Mouse (Mus musculus) spleen, adult 2 months (tissue): ENCODE data around the gene Rora. TPM values are rescaled to one million over a fixed set of nuclear protein-coding genes. Genes with fewer than 3 reads are reported as not detected.

Source experiments
- DNase-seq, 2 experiments: peaks; one replicate each; pipeline versions ENCODE4 v3.0.0 to v3.0.0-alpha.2; 2012 to 2021; ENCODE audit warnings: low spot score in 2 of 2, low read depth in 1 of 2
- H3K27ac ChIP-seq: fragments of 200-500 bp; 2 replicates; pipeline ENCODE4 v1.5.1; 2012; ENCODE audit warnings: low read length, inconsistent platforms; ENCODE audit not compliant: insufficient read depth
- H3K27me3 ChIP-seq: fragments of 200-500 bp; 2 replicates; pipeline ENCODE4 v1.6.1; 2012; ENCODE audit warnings: mild to moderate bottlenecking, moderate library complexity, low read length, inconsistent platforms; ENCODE audit not compliant: control insufficient read depth, insufficient read depth
- H3K36me3 ChIP-seq: fragments of 200-500 bp; 2 replicates; pipeline ENCODE4 v1.6.1; 2012; ENCODE audit warnings: mild to moderate bottlenecking, low read length, inconsistent platforms; ENCODE audit not compliant: control insufficient read depth, insufficient read depth
- H3K4me1 ChIP-seq: fragments of 200-500 bp; 2 replicates; pipeline ENCODE4 v1.6.1; 2011; ENCODE audit warnings: inconsistent platforms; ENCODE audit not compliant: control insufficient read depth, insufficient read depth, insufficient read length
- H3K4me3 ChIP-seq: fragments of 200-500 bp; 2 replicates; pipeline ENCODE4 v1.5.1; 2011; ENCODE audit warnings: mild to moderate bottlenecking, inconsistent platforms; ENCODE audit not compliant: insufficient read depth, insufficient read length; ENCODE audit errors: extremely low read depth
- CTCF ChIP-seq: fragments of 200-500 bp; IDR thresholded peaks from 2 replicates; pipeline ENCODE4 v1.5.1; 2011; ENCODE audit warnings: mild to moderate bottlenecking, inconsistent platforms; ENCODE audit not compliant: insufficient read depth, insufficient read length, insufficient replicate concordance; ENCODE audit errors: extremely low read depth
- POLR2A ChIP-seq: fragments of 200-500 bp; IDR thresholded peaks from 2 replicates; pipeline ENCODE4 v1.6.1; 2011; ENCODE audit warnings: low read depth, low read length, inconsistent platforms
- WGBS: fragments of 180-500 bp; shearing (Covaris S2); methylation state at CpG from one replicate; pipeline ENCODE4 v1.1.7; 2018; 5-methylcytosine and 5-hydroxymethylcytosine counted together
- polyA plus RNA-seq: library from polyadenylated mRNA; depleted of rRNA; stranded (reverse); fragments of >200 nt; gene quantifications from 2 replicates; pipeline ENCODE4 v1.2.3, GENCODE M21; 2012

The Rora gene
- polyA plus RNA-seq, 1 experiment = 1.7 TPM

DNA sequence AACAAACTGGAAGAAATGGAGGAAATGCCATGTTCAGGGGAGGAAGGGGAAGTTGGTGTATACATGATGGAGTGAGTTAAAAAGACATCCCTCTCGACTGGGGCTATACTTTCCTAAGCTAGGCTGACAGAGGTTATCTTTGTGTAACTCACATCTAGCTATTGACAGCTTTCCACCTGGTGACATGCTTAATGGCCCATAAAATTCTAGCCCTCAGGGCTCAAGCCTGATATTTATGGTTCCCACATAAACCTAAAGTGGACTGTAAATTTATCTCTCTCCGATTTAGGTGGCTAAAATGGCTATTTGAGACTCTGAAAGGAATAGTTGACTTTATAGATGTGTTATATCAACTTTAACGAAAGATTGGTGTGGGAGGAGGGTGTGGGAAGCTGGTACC, 571.3 kb downstream of the Rora start:
- H3K27ac ChIP-seq = no peak overlapping the region
- no peak overlapping the region for H3K4me3 ChIP-seq
- 66% methylated on average over 3 of the region's 3 CpGs for WGBS
- no peaks in the 10 kb centered on the region for H3K4me1 ChIP-seq
- no peaks in the 10 kb centered on the region for H3K36me3 ChIP-seq
- no peaks in the 10 kb centered on the region for H3K27me3 ChIP-seq
- TF ChIP-seq POLR2A (no peak), CTCF (no peak)
- no peak for DNase-seq

- Histone ChIP-seq H3K4me1 (no peaks in the 10 kb centered on the region), H3K36me3 (no peaks in the 10 kb centered on the region), H3K27ac (no peak overlapping the region), H3K27me3 (no peaks in the 10 kb centered on the region), H3K4me3 (no peak overlapping the region)
- 79% methylated on average over 3 of the region's 3 CpGs for WGBS
- DNase-seq = no peak
- TF ChIP-seq CTCF (no peak), POLR2A (no peak)
Observed at GRCm38 (mm10) chr9:69226424-69226823, 572.8 kb downstream of the Rora start.

- Histone ChIP-seq H3K4me3 (no peak overlapping the region), H3K27me3 (no peaks in the 10 kb centered on the region), H3K27ac (no peak overlapping the region), H3K4me1 (no peaks in the 10 kb centered on the region), H3K36me3 (no peaks in the 10 kb centered on the region)
- TF ChIP-seq POLR2A (no peak), CTCF (no peak)
- DNase-seq = no peak
- 87% methylated on average over 6 of the region's 6 CpGs for WGBS
Observed at GRCm38 (mm10) chr9:69227806-69228205, 574.2 kb downstream of the Rora start.

GRCm38 (mm10) chr9:69229935-69230334, 576.3 kb downstream of the Rora start:
- 81% methylated on average over 7 of the region's 7 CpGs for WGBS
- Histone ChIP-seq H3K36me3 (no peaks in the 10 kb centered on the region), H3K27me3 (no peaks in the 10 kb centered on the region), H3K27ac (no peak overlapping the region), H3K4me3 (no peak overlapping the region), H3K4me1 (no peaks in the 10 kb centered on the region)
- no peak for TF ChIP-seq CTCF
- no peak for TF ChIP-seq POLR2A
- no peak for DNase-seq

GRCm38 (mm10) chr9:69234526-69234925, 580.9 kb downstream of the Rora start:
- no peak overlapping the region for H3K27ac ChIP-seq
- H3K4me1 ChIP-seq = no peaks in the 10 kb centered on the region
- no peaks in the 10 kb centered on the region for H3K36me3 ChIP-seq
- no peaks in the 10 kb centered on the region for H3K27me3 ChIP-seq
- H3K4me3 ChIP-seq = no peak overlapping the region
- TF ChIP-seq POLR2A (no peak), CTCF (no peak)
- no peak for DNase-seq
- WGBS = 85% methylated on average over 7 of the region's 7 CpGs

DNA sequence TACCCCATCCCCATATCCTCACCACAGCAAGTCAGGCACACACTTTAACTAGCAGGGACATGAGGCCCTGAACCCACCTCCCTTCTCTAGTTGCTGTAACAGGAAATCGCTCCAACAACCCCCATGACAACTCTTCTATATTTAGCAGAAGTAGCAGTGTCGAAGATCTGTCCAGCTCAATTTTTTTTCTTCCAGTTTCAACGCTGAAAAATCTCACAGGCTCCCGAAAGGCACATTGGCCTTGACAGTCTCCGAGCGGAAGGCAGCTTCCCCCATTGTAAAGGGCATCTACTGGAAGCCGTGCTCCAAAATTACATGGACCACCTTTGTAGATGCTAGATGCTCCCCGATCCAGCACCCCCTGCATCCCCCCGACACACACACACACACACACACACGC, 583.7 kb downstream of the Rora start:
- no peak for DNase-seq
- 34% methylated on average over 10 of the region's 10 CpGs for WGBS
- H3K27ac ChIP-seq = no peak overlapping the region
- no peak overlapping the region for H3K4me3 ChIP-seq
- TF ChIP-seq CTCF = no peak
- no peak for TF ChIP-seq POLR2A
- H3K4me1 ChIP-seq = no peaks in the 10 kb centered on the region
- no peaks in the 10 kb centered on the region for H3K27me3 ChIP-seq
- no peaks in the 10 kb centered on the region for H3K36me3 ChIP-seq

DNA sequence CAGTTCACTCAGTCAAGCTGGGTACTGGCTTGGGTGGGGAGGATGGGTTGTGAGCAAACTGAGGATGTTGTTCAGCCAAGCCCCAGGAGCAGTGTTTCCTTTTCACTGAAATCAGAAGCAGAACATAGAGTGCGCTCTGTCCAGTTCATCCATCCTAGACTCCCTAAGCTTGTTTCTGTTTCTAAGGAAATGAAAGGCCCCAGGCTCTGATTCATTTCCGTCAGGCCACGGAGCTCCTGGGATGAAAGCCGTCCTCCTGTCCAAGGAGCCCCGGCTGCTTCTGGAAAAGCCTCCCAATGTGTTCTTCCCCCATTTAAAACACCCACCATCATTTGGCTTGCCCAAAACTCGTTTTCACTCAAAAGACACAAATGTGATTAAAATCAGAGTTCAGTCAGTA, 589.0 kb downstream of the Rora start:
- Histone ChIP-seq H3K27ac (no peak overlapping the region; the same call in 1 of the 2 replicates), H3K27me3 (no peaks in the 10 kb centered on the region), H3K4me1 (no peaks in the 10 kb centered on the region), H3K4me3 (no peak overlapping the region), H3K36me3 (no peaks in the 10 kb centered on the region)
- no peak for DNase-seq
- TF ChIP-seq POLR2A = no peak
- no peak for TF ChIP-seq CTCF
- 84% methylated on average over 6 of the region's 6 CpGs for WGBS

DNA sequence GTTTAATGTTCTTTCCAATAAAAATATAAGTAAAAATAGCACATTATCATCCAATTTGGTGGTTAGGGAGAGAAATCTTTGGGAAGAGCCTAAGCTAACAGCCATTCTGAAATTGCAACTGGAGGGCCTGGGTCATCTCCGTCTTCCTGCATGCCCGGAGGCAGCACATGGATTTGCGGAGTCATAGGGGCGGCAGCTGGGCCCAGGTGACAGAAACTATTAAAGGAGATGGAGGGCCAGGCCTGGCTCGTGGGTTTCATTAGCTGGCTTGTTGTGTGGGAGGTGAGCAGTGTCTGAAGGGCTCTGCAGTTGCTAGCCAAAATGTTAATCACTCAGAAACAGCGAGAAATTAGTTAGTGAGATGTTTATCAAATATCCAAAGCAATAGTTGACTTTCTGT, 590.0 kb downstream of the Rora start:
- no peaks in the 10 kb centered on the region for H3K36me3 ChIP-seq
- 78% methylated on average over 6 of the region's 6 CpGs for WGBS
- no peaks in the 10 kb centered on the region for H3K27me3 ChIP-seq
- no peak for TF ChIP-seq CTCF
- TF ChIP-seq POLR2A = no peak
- H3K27ac ChIP-seq = no peak overlapping the region
- no peak overlapping the region for H3K4me3 ChIP-seq
- no peak for DNase-seq
- H3K4me1 ChIP-seq = no peaks in the 10 kb centered on the region
